Mouse (Mus musculus): ENCODE data around the gene Wasf2. TPM values are rescaled to one million over a fixed set of nuclear protein-coding genes. Genes with fewer than 3 reads are reported as not detected.
A peak's percentile ranks its signal among the peaks of the same experiment; 100 is the strongest.
"Not testable (repeated sequence)": the region's sequence is repeated elsewhere in the genome, so short reads cannot be mapped to it uniquely, and the experiment has no call there.

Wasf2 gene
- polyA plus RNA-seq, 1 experiment from 2014 or later, result 36.1 TPM

GRCm38 (mm10) chr4:133089802-133090201, 40.5 kb upstream of the Wasf2 start:
- ChIA-PET POLR2A (no interaction called here), CTCF (no interaction called here)
- ATAC-seq (no peak), DNase-seq (ENCODE audit: low read depth, low spot score) (no peak)
- TF ChIP-seq CTCF (IDR thresholded peaks at IDR 0.05), result no peak
- in situ Hi-C loops (cut with MboI; ENCODE audit: low pct_unique_long_range_greater_than_20kb), result no loop called here
- no peaks in the 10 kb centered on the region for H3K27me3 ChIP-seq

GRCm38 (mm10) chr4:133090276-133090719, 40.0 kb upstream of the Wasf2 start:
- POLR2A ChIA-PET, result no interaction called here
- in situ Hi-C loops (cut with MboI; ENCODE audit: low pct_unique_long_range_greater_than_20kb), result no loop called here
- ATAC-seq (no peak), DNase-seq (ENCODE audit: low read depth, low spot score) (no peak)
- CTCF ChIA-PET, result no interaction called here
- no peaks in the 10 kb centered on the region for H3K27me3 ChIP-seq
- no peak for TF ChIP-seq CTCF (IDR thresholded peaks at IDR 0.05)

- H3K27me3 ChIP-seq, result no peaks in the 10 kb centered on the region
- POLR2A ChIA-PET, result interaction anchor here (0.6 kb wide), 1 partner anchor 23 kb away, joined by 7 read pairs; no protein-coding TSS in a partner anchor
- no peak for TF ChIP-seq CTCF (IDR thresholded peaks at IDR 0.05)
- DNase-seq (ENCODE audit: low read depth, low spot score) (no peak), ATAC-seq (no peak)
- CTCF ChIA-PET, result no interaction called here
- in situ Hi-C loops (cut with MboI; ENCODE audit: low pct_unique_long_range_greater_than_20kb), result no loop called here
These were observed 39.4 kb upstream of the Wasf2 start for GRCm38 (mm10) chr4:133090720-133091458.

- ChIA-PET POLR2A (interaction anchor here (0.6 kb wide), 1 partner anchor 24 kb away, joined by 7 read pairs; no protein-coding TSS in a partner anchor), CTCF (no interaction called here)
- ATAC-seq, result no peak
- H3K27me3 ChIP-seq, result no peaks in the 10 kb centered on the region
- no peak for DNase-seq (ENCODE audit: low read depth, low spot score)
- in situ Hi-C loops (cut with MboI; ENCODE audit: low pct_unique_long_range_greater_than_20kb), result no loop called here
- no peak for TF ChIP-seq CTCF (IDR thresholded peaks at IDR 0.05)
These were observed 38.9 kb upstream of the Wasf2 start for GRCm38 (mm10) chr4:133091459-133091785.

GRCm38 (mm10) chr4:133092453-133092901, 37.8 kb upstream of the Wasf2 start:
- ATAC-seq (peak; percentile 31), DNase-seq (ENCODE audit: low read depth, low spot score) (no peak)
- no peak for TF ChIP-seq CTCF (IDR thresholded peaks at IDR 0.05)
- H3K27me3 ChIP-seq, result no peaks in the 10 kb centered on the region
- ChIA-PET CTCF (interaction anchor here (1.4 to 1.9 kb wide), 2 partner anchors 11 to 51 kb away, joined by 4 read pairs; no protein-coding TSS in a partner anchor), POLR2A (interaction anchor here (0.8 kb wide), 1 partner anchor 39 kb away, joined by 3 read pairs; no protein-coding TSS in a partner anchor)
- in situ Hi-C loops (cut with MboI; ENCODE audit: low pct_unique_long_range_greater_than_20kb), result no loop called here

- TF ChIP-seq CTCF (IDR thresholded peaks at IDR 0.05), result no peak
- ChIA-PET CTCF (interaction anchor here (1.4 to 1.9 kb wide), 2 partner anchors 10 to 50 kb away, joined by 4 read pairs; no protein-coding TSS in a partner anchor), POLR2A (interaction anchor here (0.8 to 1.1 kb wide), 2 partner anchors 39 to 205 kb away, joined by 3 read pairs; no protein-coding TSS in a partner anchor)
- DNase-seq (ENCODE audit: low read depth, low spot score), result no peak
- ATAC-seq, result no peak
- H3K27me3 ChIP-seq, result no peaks in the 10 kb centered on the region
- in situ Hi-C loops (cut with MboI; ENCODE audit: low pct_unique_long_range_greater_than_20kb), result no loop called here
These were observed 37.2 kb upstream of the Wasf2 start for GRCm38 (mm10) chr4:133093056-133093455.

- no peak for ATAC-seq
- CTCF ChIA-PET, result interaction anchor here (1.4 to 1.9 kb wide), 2 partner anchors 9 to 50 kb away, joined by 4 read pairs; no protein-coding TSS in a partner anchor
- no peak for DNase-seq (ENCODE audit: low read depth, low spot score)
These were observed 36.7 kb upstream of the Wasf2 start for GRCm38 (mm10) chr4:133093481-133094033.

GRCm38 (mm10) chr4:133094255-133094654, 36.0 kb upstream of the Wasf2 start:
- no peaks in the 10 kb centered on the region for H3K27me3 ChIP-seq
- DNase-seq (ENCODE audit: low read depth, low spot score), result no peak
- in situ Hi-C loops (cut with MboI; ENCODE audit: low pct_unique_long_range_greater_than_20kb), result no loop called here
- ChIA-PET CTCF (no interaction called here), POLR2A (interaction anchor here (0.9 to 1.1 kb wide), 2 partner anchors 8 to 204 kb away, joined by 3 to 4 read pairs; no protein-coding TSS in a partner anchor)
- ATAC-seq, result no peak
- no peak for TF ChIP-seq CTCF (IDR thresholded peaks at IDR 0.05)

More at GRCm38 (mm10) chr4:133093481-133094033, 36.7 kb upstream of the Wasf2 start:
- POLR2A ChIA-PET, result interaction anchor here (0.9 to 1.1 kb wide), 2 partner anchors 9 to 205 kb away, joined by 3 to 4 read pairs; no protein-coding TSS in a partner anchor
- no peak for TF ChIP-seq CTCF (IDR thresholded peaks at IDR 0.05)
- no peaks in the 10 kb centered on the region for H3K27me3 ChIP-seq
- in situ Hi-C loops (cut with MboI; ENCODE audit: low pct_unique_long_range_greater_than_20kb), result no loop called here

- in situ Hi-C loops (cut with MboI; ENCODE audit: low pct_unique_long_range_greater_than_20kb), result no loop called here
- no peaks in the 10 kb centered on the region for H3K27me3 ChIP-seq
- DNase-seq (ENCODE audit: low read depth, low spot score) (no peak), ATAC-seq (peak; percentile 21)
- ChIA-PET CTCF (no interaction called here), POLR2A (interaction anchor here (0.6 kb wide), 2 partner anchors 27 to 181 kb away, joined by 3 to 5 read pairs; no protein-coding TSS in a partner anchor)
- no peak for TF ChIP-seq CTCF (IDR thresholded peaks at IDR 0.05)
These were observed 35.2 kb upstream of the Wasf2 start for GRCm38 (mm10) chr4:133094936-133095733.

GRCm38 (mm10) chr4:133095734-133096065, 34.6 kb upstream of the Wasf2 start:
- in situ Hi-C loops (cut with MboI; ENCODE audit: low pct_unique_long_range_greater_than_20kb); DNase-seq (ENCODE audit: low read depth, low spot score); CTCF ChIA-PET; ATAC-seq; H3K27me3 ChIP-seq: not testable (repeated sequence)
- POLR2A ChIA-PET, result interaction anchor here (0.7 kb wide), 1 partner anchor 14 kb away, joined by 3 read pairs; no protein-coding TSS in a partner anchor

- H3K27me3 ChIP-seq; POLR2A ChIA-PET; in situ Hi-C loops (cut with MboI; ENCODE audit: low pct_unique_long_range_greater_than_20kb); ATAC-seq; DNase-seq (ENCODE audit: low read depth, low spot score); CTCF ChIA-PET: not testable (repeated sequence)
These were observed 33.6 kb upstream of the Wasf2 start for GRCm38 (mm10) chr4:133096671-133097070.
